ENCODE assay signal across 7 mouse cellular contexts in genomic region chr10:119691358-119692083, GRCm38 (mm10).
A peak's percentile ranks its signal among the peaks of the same experiment; 100 is the strongest.
DNase-seq lines count a peak whose midpoint lies in the region; ATAC-seq and TF ChIP-seq lines count a peak whose summit lies in the region.

No protein-coding gene starts in this region.

- no peak overlapping the region for H3K27ac ChIP-seq in ES-E14 (ENCODE audit: insufficient read depth, low read depth, low read length, poor library complexity, severe bottlenecking)
- H3K27ac ChIP-seq in forebrain, embryonic 16.5 days (ENCODE audit: low read length): peak overlapping the region; percentile 92
- H3K27ac ChIP-seq in liver, embryonic 15.5 days (replicated peaks): no peak overlapping the region
- H3K27ac ChIP-seq in stomach, embryonic 14.5 days (ENCODE audit: low read length): no peak overlapping the region

- ATAC-seq in forebrain, embryonic 16.5 days: peak; percentile 93
- no peak for ATAC-seq in liver, embryonic 15.5 days (ENCODE audit: insufficient read depth)
- ATAC-seq in stomach, embryonic 14.5 days (ENCODE audit: insufficient number of reproducible peaks, insufficient read depth, low FRiP score, low read depth): 0 out of 2 replicates have a peak, but pooled peaks have one; percentile 42
- no peak for ATAC-seq in monocyte, adult 5-6 weeks (replicated peaks; ENCODE audit: insufficient number of reproducible peaks, low FRiP score, low TSS enrichment, poor library complexity, severe bottlenecking)

- H3K36me3 ChIP-seq in ES-E14 (ENCODE audit: control insufficient read depth, insufficient read depth, low read length, poor library complexity, severe bottlenecking): no peaks in the 10 kb centered on the region
- no peaks in the 10 kb centered on the region for H3K36me3 ChIP-seq in forebrain, embryonic 16.5 days (ENCODE audit: control insufficient read depth, insufficient read depth)
- H3K36me3 ChIP-seq in liver, embryonic 15.5 days (replicated peaks): no peaks in the 10 kb centered on the region
- H3K36me3 ChIP-seq in stomach, embryonic 14.5 days (ENCODE audit: control insufficient read depth, insufficient read depth, low read length): no peaks in the 10 kb centered on the region

- in situ Hi-C loops in ES-E14 (cut with MboI; ENCODE audit: low sequenced_read_pairs in 2 of 2, unreplicated experiment in 2 of 2): no loop called here

- no peaks in the 10 kb centered on the region for H3K9me3 ChIP-seq in ES-E14 (ENCODE audit: control insufficient read depth, insufficient read depth, low read depth, low read length)
- no peaks in the 10 kb centered on the region for H3K9me3 ChIP-seq in forebrain, embryonic 16.5 days (ENCODE audit: control insufficient read depth, low read length)
- H3K9me3 ChIP-seq in liver, embryonic 15.5 days (replicated peaks): no peaks in the 10 kb centered on the region
- no peaks in the 10 kb centered on the region for H3K9me3 ChIP-seq in stomach, embryonic 14.5 days (ENCODE audit: control insufficient read depth, low read depth, low read length)

- peak overlapping the region; percentile 98 for H3K4me2 ChIP-seq in forebrain, embryonic 16.5 days (ENCODE audit: low read length)
- peak overlapping the region; percentile 45 for H3K4me2 ChIP-seq in liver, embryonic 15.5 days
- peak overlapping the region; percentile 54 for H3K4me2 ChIP-seq in stomach, embryonic 14.5 days (replicated peaks; ENCODE audit: low read depth, low read length)

- H3K27me3 ChIP-seq in forebrain, embryonic 16.5 days (replicated peaks; ENCODE audit: control insufficient read depth, insufficient read depth, low read length): no peaks in the 10 kb centered on the region
- H3K27me3 ChIP-seq in liver, embryonic 15.5 days: peaks cover 23% of the 10 kb centered on the region; the same call in 1 of the 2 replicates
- H3K27me3 ChIP-seq in stomach, embryonic 14.5 days (ENCODE audit: control insufficient read depth, insufficient read depth, low read length): no peaks in the 10 kb centered on the region

- WGBS in forebrain, embryonic 16.5 days: under 1% methylated on average over 16 of the region's 16 CpGs
- 5% methylated on average over 16 of the region's 16 CpGs for WGBS in liver, embryonic 15.5 days (ENCODE audit: insufficient replicate concordance)
- WGBS in stomach, embryonic 14.5 days: 4% methylated on average over 16 of the region's 16 CpGs

- DNase-seq in 3T3-L1 (ENCODE audit: low read depth, low spot score): peak; percentile 4
- DNase-seq in ES-E14 (ENCODE audit: low read depth, low spot score): peak; percentile 36
- peak; percentile 8 to 48 for DNase-seq in kidney, postnatal 25 days

- no peak overlapping the region for H3K9ac ChIP-seq in ES-E14 (ENCODE audit: insufficient read depth, low read depth, low read length, poor library complexity, severe bottlenecking)
- H3K9ac ChIP-seq in forebrain, embryonic 16.5 days (replicated peaks; ENCODE audit: low read depth, low read length): peak overlapping the region; percentile 73
- H3K9ac ChIP-seq in liver, embryonic 15.5 days: no peak overlapping the region
- H3K9ac ChIP-seq in stomach, embryonic 14.5 days (replicated peaks; ENCODE audit: low read depth, low read length): no peak overlapping the region

- 0 out of 4 replicates have a peak, but pooled peaks cover 0 to 4% of the 10 kb centered on the region in 2 experiments for H3K4me1 ChIP-seq in ES-E14 (ENCODE audit: control insufficient read depth in 2 of 2, insufficient read depth in 2 of 2, low read length in 2 of 2, poor library complexity in 1 of 2)
- H3K4me1 ChIP-seq in forebrain, embryonic 16.5 days (replicated peaks; ENCODE audit: control insufficient read depth, insufficient read depth, low read length): peaks cover 30% of the 10 kb centered on the region
- no peaks in the 10 kb centered on the region; the same call in 1 of the 2 replicates for H3K4me1 ChIP-seq in liver, embryonic 15.5 days (replicated peaks)
- peaks cover 13% of the 10 kb centered on the region; the same call in 1 of the 2 replicates for H3K4me1 ChIP-seq in stomach, embryonic 14.5 days (ENCODE audit: control insufficient read depth, insufficient read depth, low read length)

- peak overlapping the region in 1 of 2 experiments; percentile 5; a peak in 1 of 4 replicates for H3K4me3 ChIP-seq in ES-E14 (ENCODE audit: insufficient read depth in 1 of 2, low read depth in 1 of 2, low read length in 2 of 2, poor library complexity in 1 of 2, severe bottlenecking in 1 of 2)
- H3K4me3 ChIP-seq in forebrain, embryonic 16.5 days (replicated peaks; ENCODE audit: low read length): peak overlapping the region; percentile 71
- H3K4me3 ChIP-seq in liver, embryonic 15.5 days (replicated peaks): no peak overlapping the region
- peak overlapping the region; percentile 26 for H3K4me3 ChIP-seq in stomach, embryonic 14.5 days (ENCODE audit: low read depth, low read length)

TF ChIP-seq in ES-E14, 5 proteins besides CTCF, POLR2A, EP300 and RAD21:
- TF ChIP-seq HCFC1 (IDR thresholded peaks at IDR 0.05; ENCODE audit: borderline replicate concordance, insufficient read depth, low read length) (no peak), ZC3H11A (IDR thresholded peaks at IDR 0.05; ENCODE audit: borderline replicate concordance, low read depth, low read length) (no peak), MAFK (IDR thresholded peaks at IDR 0.05; ENCODE audit: insufficient read depth, low read depth, low read length) (no peak), CHD2 (IDR thresholded peaks at IDR 0.05; ENCODE audit: low read depth, low read length) (no peak), ZNF384 (IDR thresholded peaks at IDR 0.05; ENCODE audit: low read depth, low read length) (no peak)
TF ChIP-seq in ES-E14: peak in this region for 0.

Comparison
In these comparisons a context has a peak if more than half of its experiments do, and no peak if none do; other contexts are left out.
1. ATAC-seq: peak in forebrain, embryonic 16.5 days (single experiment) and stomach, embryonic 14.5 days (single experiment); none in liver, embryonic 15.5 days (single experiment) and monocyte, adult 5-6 weeks (single experiment).
2. H3K4me2 ChIP-seq: peak in every context shown above with its lines; median percentile 98 in forebrain, embryonic 16.5 days; 54 in stomach, embryonic 14.5 days; 45 in liver, embryonic 15.5 days.
3. Peak in every context shown above with its lines, with median percentiles within 50 percentile points of each other: DNase-seq.